ENCODE assay signal across 7 mouse cellular contexts in the genomic region with DNA sequence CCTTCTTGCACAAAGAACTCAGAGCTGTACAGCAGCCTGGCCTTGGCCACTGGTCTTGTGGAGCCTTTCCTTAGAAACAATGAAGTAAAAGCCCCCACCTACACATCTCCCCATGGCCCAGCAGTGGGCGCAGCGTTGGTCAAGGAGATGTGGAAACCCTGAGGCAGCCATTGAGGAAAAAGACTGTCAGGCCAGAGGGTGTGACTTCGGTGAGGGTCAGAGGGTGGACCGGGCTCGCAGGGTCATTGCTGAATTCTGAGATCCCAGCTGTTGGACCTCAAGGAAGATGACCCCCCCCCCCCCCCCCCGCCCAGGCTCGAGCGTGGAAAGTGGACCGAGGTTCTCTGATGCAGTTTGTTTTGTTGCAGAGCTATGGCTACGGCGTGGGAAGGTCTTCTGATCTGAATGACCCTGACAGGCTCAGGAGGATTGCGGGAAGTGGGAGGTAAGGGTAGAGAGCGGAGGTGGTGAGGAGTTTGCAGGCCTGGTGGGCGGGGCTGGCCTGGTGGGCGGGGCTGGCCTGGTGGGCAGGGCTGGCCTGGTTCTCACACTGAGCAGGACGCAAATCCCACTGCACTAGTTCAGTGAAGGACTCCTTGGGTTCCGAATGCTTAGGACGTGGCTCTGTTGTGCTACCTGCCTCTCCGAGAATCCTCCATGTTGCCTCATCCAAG. TPM values are rescaled to one million over a fixed set of nuclear protein-coding genes. Genes with fewer than 3 reads are reported as not detected.
DNase-seq lines count a peak whose midpoint lies in the region; ATAC-seq and TF ChIP-seq lines count a peak whose summit lies in the region.

No protein-coding gene starts in this region.

- no peak for TF ChIP-seq EP300 in liver, embryonic 14.5 days (IDR thresholded peaks at IDR 0.05; ENCODE audit: low read depth)

- no peak for TF ChIP-seq CTCF in liver, embryonic 14.5 days (IDR thresholded peaks at IDR 0.05; ENCODE audit: low read depth)

- peak; percentile 47 for ATAC-seq in liver, embryonic 14.5 days (ENCODE audit: insufficient read depth)

- H3K27ac ChIP-seq in liver, embryonic 14.5 days = no peak overlapping the region

- peak overlapping the region; percentile 59 for H3K4me2 ChIP-seq in liver, embryonic 14.5 days (ENCODE audit: low read depth)

- no peaks in the 10 kb centered on the region for H3K9me3 ChIP-seq in liver, embryonic 14.5 days (ENCODE audit: control insufficient read depth, low read length)

- peak overlapping the region; percentile 26 to 44; a peak in 3 of 4 replicates for H3K4me3 ChIP-seq in liver, embryonic 14.5 days (ENCODE audit: insufficient read depth in 1 of 2, low read depth in 2 of 2, low read length in 2 of 2)

- no peaks in the 10 kb centered on the region for H3K36me3 ChIP-seq in liver, embryonic 14.5 days (replicated peaks; ENCODE audit: control insufficient read depth, insufficient read depth, low read depth)

- H3K9ac ChIP-seq in liver, embryonic 14.5 days (replicated peaks) = no peak overlapping the region

- no peaks in the 10 kb centered on the region; the same call in 1 of the 2 replicates for H3K27me3 ChIP-seq in liver, embryonic 14.5 days (ENCODE audit: control insufficient read depth, insufficient read depth, low read length)

- 11% methylated on average over 15 of the region's 19 CpGs for WGBS in liver, embryonic 14.5 days (ENCODE audit: insufficient replicate concordance)

- H3K4me1 ChIP-seq in liver, embryonic 14.5 days (replicated peaks; ENCODE audit: control insufficient read depth in 2 of 2, insufficient read depth in 2 of 2, low read length in 1 of 2) = peaks cover 0 to 39% of the 10 kb centered on the region in 2 experiments; a peak in 2 of 4 replicates

- peak; percentile 45 for DNase-seq in WW6 (ENCODE audit: low read depth, low spot score)
- DNase-seq in c-Kit-positive CD71-positive TER-119-positive erythroid progenitor cells, embryonic 14.5 days (ENCODE audit: low spot score) = peak; percentile 51
- peak; percentile 85 for DNase-seq in gastrocnemius, postnatal 25 days
- DNase-seq in induced T-regulatory cell, adult 2 months (ENCODE audit: low read depth) = peak; percentile 67
- no peak for DNase-seq in liver, embryonic 14.5 days (ENCODE audit: low read depth in 3 of 3, low spot score in 3 of 3)
- DNase-seq in natural killer cell, adult 2 months (ENCODE audit: low spot score in 2 of 2) = peak; percentile 29 to 64
- DNase-seq in thymus, postnatal 10 days (ENCODE audit: low spot score in 2 of 2) = peak; percentile 31 to 55

RNA-seq across cellular contexts. Expression of a gene that starts 32.6 kb away (rescaled TPM):
- 10 to 100 TPM; 47.9 to 52.3 TPM for total RNA-seq in gastrocnemius, postnatal 25 days (2021)
- polyA plus RNA-seq in liver, embryonic 14.5 days (2012; rRNA removed) = 41.9 and 44.6 TPM in 2 replicates
- 34.6 and 37.7 TPM in 2 replicates for polyA plus RNA-seq in liver, embryonic 14.5 days (2014; fragmentation: Nextera tagmentation; extraction: Ambion mirVana)

RNA-seq across cellular contexts. Expression of a gene that starts 50.2 kb away (rescaled TPM):
- 1 to 10 TPM; 1.8 to 2.0 TPM for total RNA-seq in gastrocnemius, postnatal 25 days (2021)
- polyA plus RNA-seq in liver, embryonic 14.5 days (2012; rRNA removed) = 0.33 and 0.34 TPM in 2 replicates
- 0.24 and 0.52 TPM in 2 replicates for polyA plus RNA-seq in liver, embryonic 14.5 days (2014; fragmentation: Nextera tagmentation; extraction: Ambion mirVana)

Comparison
In these comparisons a context has a peak if more than half of its experiments do, and no peak if none do; other contexts are left out.
1. DNase-seq: peak in WW6 (single experiment), c-Kit-positive CD71-positive TER-119-positive erythroid progenitor cells, embryonic 14.5 days (single experiment), gastrocnemius, postnatal 25 days (single experiment), induced T-regulatory cell, adult 2 months (single experiment), natural killer cell, adult 2 months (2 of 2) and thymus, postnatal 10 days (2 of 2); none in liver, embryonic 14.5 days (0 of 3).